Mouse (Mus musculus): ENCODE measurements around the gene Fkbp9. TPM values are rescaled to one million over a fixed set of nuclear protein-coding genes. Genes with fewer than 3 reads are reported as not detected.

The Fkbp9 gene
- polyA plus RNA-seq, 1 experiment from 2014 or later: 24.9 TPM

Other genes with a start within 250 kb of the Fkbp9 start
- gene Lsm5, start 127.3 kb upstream of the Fkbp9 start, polyA plus RNA-seq (2014; fragmentation: Nextera tagmentation; extraction: Ambion mirVana): 103 and 104 TPM in 2 replicates
- gene Avl9, start 117.2 kb upstream of the Fkbp9 start, polyA plus RNA-seq (2014; fragmentation: Nextera tagmentation; extraction: Ambion mirVana): 42.8 and 54.6 TPM in 2 replicates
- gene Kbtbd2, start 34.2 kb upstream of the Fkbp9 start, polyA plus RNA-seq (2014; fragmentation: Nextera tagmentation; extraction: Ambion mirVana): 28.8 and 31.0 TPM in 2 replicates
- gene Nt5c3, start 91.9 kb downstream of the Fkbp9 start, polyA plus RNA-seq (2014; fragmentation: Nextera tagmentation; extraction: Ambion mirVana): 198 and 204 TPM in 2 replicates
- gene Vmn1r4, start 92.0 kb downstream of the Fkbp9 start, polyA plus RNA-seq (2014; fragmentation: Nextera tagmentation; extraction: Ambion mirVana): 0.46 and 0.93 TPM in 2 replicates
- not detected in 2 replicates for gene Vmn1r5, start 138.2 kb downstream of the Fkbp9 start, polyA plus RNA-seq (2014; fragmentation: Nextera tagmentation; extraction: Ambion mirVana)
- not detected in 2 replicates for gene Vmn1r6, start 165.2 kb downstream of the Fkbp9 start, polyA plus RNA-seq (2014; fragmentation: Nextera tagmentation; extraction: Ambion mirVana)
- not detected in 2 replicates for gene Vmn1r7, start 193.3 kb downstream of the Fkbp9 start, polyA plus RNA-seq (2014; fragmentation: Nextera tagmentation; extraction: Ambion mirVana)
- not detected in 2 replicates for gene Vmn1r8, start 200.2 kb downstream of the Fkbp9 start, polyA plus RNA-seq (2014; fragmentation: Nextera tagmentation; extraction: Ambion mirVana)
- not detected in 2 replicates for gene Vmn1r9, start 234.7 kb downstream of the Fkbp9 start, polyA plus RNA-seq (2014; fragmentation: Nextera tagmentation; extraction: Ambion mirVana)

Measured in midbrain, embryonic 14.5 days (tissue).